Mouse (Mus musculus) left cerebral cortex, adult 11 months (tissue): ENCODE results near the gene Prl8a8.

Experiments
- DNase-seq: peaks from one replicate; pipeline ENCODE4 v3.0.0; 2022; ENCODE audit warnings: low spot score

Prl8a8 gene

GRCm38 (mm10) chr13:27513117-27513516 is at the start of gene Prl8a8:
Gene Prl8a8 (minus strand): TSS chr13:27513217.
- no peak for DNase-seq

GRCm38 (mm10) chr13:27553336-27553735 is 40.3 kb upstream of the Prl8a8 start:
- no peak for DNase-seq

DNA sequence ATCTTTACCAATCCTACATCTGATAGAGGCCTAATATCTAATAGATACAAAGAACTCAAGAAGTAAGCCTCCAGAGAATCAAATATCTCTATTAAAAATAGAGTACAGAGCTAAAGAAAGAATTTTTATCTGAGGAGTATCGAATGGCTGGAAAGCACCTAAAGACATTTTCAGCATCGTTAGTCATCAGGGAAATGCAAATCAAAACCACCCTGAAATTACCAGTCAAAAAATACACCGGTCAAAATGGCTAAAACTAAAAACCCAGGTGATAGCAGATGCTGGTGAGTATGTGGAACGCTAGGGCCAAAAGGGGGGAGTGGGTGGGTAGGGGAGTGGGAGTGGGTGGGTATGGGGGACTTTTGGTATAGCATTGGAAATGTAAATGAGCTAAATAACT is 10.1 kb upstream of the Prl8a8 start:
- DNase-seq: no peak

DNA sequence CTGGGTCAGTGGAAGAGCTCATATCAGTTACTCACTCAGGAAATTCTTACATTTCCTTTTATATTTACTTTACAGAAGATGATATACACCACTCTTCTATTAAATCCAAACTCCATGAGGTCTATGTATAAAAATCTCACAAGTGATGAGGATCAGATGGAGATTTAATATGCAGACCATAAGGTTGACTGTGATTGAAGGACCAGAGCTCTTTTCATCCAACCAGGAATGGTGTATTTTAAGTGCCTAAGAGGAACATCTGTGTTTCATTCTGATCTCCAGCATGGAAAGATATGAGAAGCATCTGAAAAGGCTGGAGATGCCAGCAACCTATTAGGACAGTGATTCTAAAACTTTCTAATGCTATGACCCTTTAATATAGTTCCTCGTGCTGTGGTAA is 5.4 kb downstream of the Prl8a8 start:
- DNase-seq: no peak
